In genomic region chr7:127799738-127800137, GRCm38 (mm10) we compare ENCODE assay signal across 15 mouse cellular contexts. TPM values are rescaled to one million over a fixed set of nuclear protein-coding genes. Genes with fewer than 3 reads are reported as not detected.
DNase-seq lines count a peak whose midpoint lies in the region; ATAC-seq lines count a peak whose summit lies in the region.
"Had no signal": no experiment of that assay in that cellular context is flagged by ENCODE, and none has a peak within 500 bp of the region (broad histone marks: within the 10 kb centered on the region; RNA-seq: fewer than 3 reads in every experiment).

No protein-coding gene starts in this region.

- peak overlapping the region; percentile 23; the same call in 1 of the 2 replicates for H3K27ac ChIP-seq in hindbrain, embryonic 16.5 days (ENCODE audit: low read depth, low read length)
- no peak overlapping the region for H3K27ac ChIP-seq in hindbrain, embryonic 10.5 days
- no peak overlapping the region for H3K27ac ChIP-seq in midbrain, embryonic 11.5 days (ENCODE audit: low read depth, low read length)
- H3K27ac ChIP-seq in midbrain, embryonic 15.5 days, result no peak overlapping the region
- H3K27ac ChIP-seq in limb, embryonic 13.5 days, result peak overlapping the region; percentile 10; the same call in 1 of the 2 replicates
- H3K27ac ChIP-seq: liver, embryonic 14.5 days had no signal

- peaks cover 6% of the 10 kb centered on the region; the same call in 1 of the 2 replicates for H3K4me1 ChIP-seq in hindbrain, embryonic 16.5 days (ENCODE audit: control insufficient read depth, insufficient read depth, low read depth, low read length)
- H3K4me1 ChIP-seq in hindbrain, embryonic 10.5 days (replicated peaks), result 0 out of 2 replicates have a peak, but pooled peaks cover 11% of the 10 kb centered on the region
- H3K4me1 ChIP-seq in midbrain, embryonic 11.5 days (ENCODE audit: control insufficient read depth, insufficient read depth, low read length), result peaks cover 4% of the 10 kb centered on the region
- H3K4me1 ChIP-seq in midbrain, embryonic 15.5 days, result peaks cover 9% of the 10 kb centered on the region
- H3K4me1 ChIP-seq in limb, embryonic 13.5 days, result peaks cover 16% of the 10 kb centered on the region; the same call in 1 of the 2 replicates

- no peaks in the 10 kb centered on the region for H3K27me3 ChIP-seq in hindbrain, embryonic 16.5 days (replicated peaks; ENCODE audit: control insufficient read depth, insufficient read depth, low read length)
- no peaks in the 10 kb centered on the region for H3K27me3 ChIP-seq in hindbrain, embryonic 10.5 days (ENCODE audit: insufficient read depth, poor library complexity, severe bottlenecking)
- H3K27me3 ChIP-seq in midbrain, embryonic 11.5 days (ENCODE audit: control insufficient read depth, insufficient read depth, low read length), result no peaks in the 10 kb centered on the region
- H3K27me3 ChIP-seq in midbrain, embryonic 15.5 days (replicated peaks), result no peaks in the 10 kb centered on the region
- no peaks in the 10 kb centered on the region for H3K27me3 ChIP-seq in limb, embryonic 13.5 days
- H3K27me3 ChIP-seq: neural tube, embryonic 13.5 days; Patski had no signal

- peak; percentile 77 for DNase-seq in cerebellum, adult 9-11 months
- no peak for DNase-seq in cerebellum, adult 8-10 months
- DNase-seq in hindbrain, embryonic 10.5 days (ENCODE audit: low spot score), result no peak
- peak; percentile 70 for DNase-seq in midbrain, embryonic 11.5 days (ENCODE audit: low spot score, missing footprints)
- DNase-seq in lung, postnatal 10 days, result no peak

- H3K4me3 ChIP-seq in hindbrain, embryonic 16.5 days (ENCODE audit: low read length), result no peak overlapping the region
- H3K4me3 ChIP-seq in hindbrain, embryonic 10.5 days, result no peak overlapping the region
- H3K4me3 ChIP-seq in midbrain, embryonic 11.5 days (ENCODE audit: low read depth, low read length), result no peak overlapping the region
- no peak overlapping the region for H3K4me3 ChIP-seq in midbrain, embryonic 15.5 days
- H3K4me3 ChIP-seq in limb, embryonic 13.5 days, result no peak overlapping the region

- H3K36me3 ChIP-seq in hindbrain, embryonic 16.5 days (ENCODE audit: control insufficient read depth, insufficient read depth, low read length), result peaks cover 47% of the 10 kb centered on the region
- H3K36me3 ChIP-seq in hindbrain, embryonic 10.5 days, result peaks cover 94% of the 10 kb centered on the region
- peaks cover 28% of the 10 kb centered on the region for H3K36me3 ChIP-seq in midbrain, embryonic 11.5 days (ENCODE audit: control insufficient read depth, insufficient read depth, low read length)
- peaks cover 47% of the 10 kb centered on the region for H3K36me3 ChIP-seq in midbrain, embryonic 15.5 days (replicated peaks)
- peaks cover 90% of the 10 kb centered on the region for H3K36me3 ChIP-seq in limb, embryonic 13.5 days

- H3K9ac ChIP-seq in hindbrain, embryonic 16.5 days (ENCODE audit: low read depth, low read length), result no peak overlapping the region
- no peak overlapping the region for H3K9ac ChIP-seq in midbrain, embryonic 11.5 days (ENCODE audit: low read length)
- no peak overlapping the region for H3K9ac ChIP-seq in midbrain, embryonic 15.5 days
- no peak overlapping the region for H3K9ac ChIP-seq in limb, embryonic 13.5 days

- H3K4me2 ChIP-seq in hindbrain, embryonic 16.5 days (ENCODE audit: low read length), result no peak overlapping the region
- no peak overlapping the region for H3K4me2 ChIP-seq in midbrain, embryonic 11.5 days
- H3K4me2 ChIP-seq in midbrain, embryonic 15.5 days, result no peak overlapping the region
- no peak overlapping the region for H3K4me2 ChIP-seq in limb, embryonic 13.5 days (replicated peaks)

- H3K9me3 ChIP-seq in hindbrain, embryonic 16.5 days (ENCODE audit: control insufficient read depth, low read length), result no peaks in the 10 kb centered on the region
- no peaks in the 10 kb centered on the region for H3K9me3 ChIP-seq in hindbrain, embryonic 10.5 days
- no peaks in the 10 kb centered on the region for H3K9me3 ChIP-seq in midbrain, embryonic 11.5 days (ENCODE audit: control insufficient read depth, low read length)
- H3K9me3 ChIP-seq in midbrain, embryonic 15.5 days, result no peaks in the 10 kb centered on the region
- no peaks in the 10 kb centered on the region for H3K9me3 ChIP-seq in limb, embryonic 13.5 days
- H3K9me3 ChIP-seq: forebrain, embryonic 10.5 days; neural tube, embryonic 13.5 days had no signal

- ATAC-seq in hindbrain, embryonic 16.5 days, result no peak
- ATAC-seq in midbrain, embryonic 11.5 days (ENCODE audit: low FRiP score), result peak; percentile 28; the same call in 1 of the 2 replicates
- no peak for ATAC-seq in midbrain, embryonic 15.5 days (replicated peaks)
- no peak for ATAC-seq in limb, embryonic 13.5 days (ENCODE audit: low FRiP score, low read depth)

- WGBS in hindbrain, embryonic 16.5 days, result 88% methylated on average over 1 of the region's 1 CpGs
- WGBS in hindbrain, embryonic 10.5 days, result 96% methylated on average over 1 of the region's 1 CpGs
- 95% methylated on average over 1 of the region's 1 CpGs for WGBS in midbrain, embryonic 11.5 days
- 94% methylated on average over 1 of the region's 1 CpGs for WGBS in midbrain, embryonic 15.5 days
- WGBS in limb, embryonic 13.5 days, result 87% methylated on average over 1 of the region's 1 CpGs

RNA-seq across cellular contexts. Expression of gene Hsd3b7, which starts 0.7 kb away (rescaled TPM):
- polyA plus RNA-seq in hindbrain, embryonic 16.5 days (2015; fragmentation: Nextera tagmentation; extraction: Ambion mirVana), result 11.9 and 12.1 TPM in 2 replicates
- 7.4 and 7.8 TPM in 2 replicates for polyA plus RNA-seq in hindbrain, embryonic 10.5 days (2016; fragmentation: Nextera tagmentation; extraction: Ambion mirVana)
- 7.9 and 8.2 TPM in 2 replicates for polyA plus RNA-seq in midbrain, embryonic 11.5 days (2014; fragmentation: Nextera tagmentation; extraction: Ambion mirVana)
- 8.9 and 10.2 TPM in 2 replicates for polyA plus RNA-seq in midbrain, embryonic 15.5 days (2015; fragmentation: Nextera tagmentation; extraction: Ambion mirVana)
- 11.2 and 11.3 TPM in 2 replicates for polyA plus RNA-seq in limb, embryonic 13.5 days (2015; fragmentation: Nextera tagmentation; extraction: Ambion mirVana)

RNA-seq across cellular contexts. Expression of gene Gm49388, which starts 14.3 kb away (rescaled TPM):
- not detected in 2 replicates for polyA plus RNA-seq in hindbrain, embryonic 16.5 days (2015; fragmentation: Nextera tagmentation; extraction: Ambion mirVana)
- polyA plus RNA-seq in hindbrain, embryonic 10.5 days (2016; fragmentation: Nextera tagmentation; extraction: Ambion mirVana), result not detected in 2 replicates
- polyA plus RNA-seq in midbrain, embryonic 11.5 days (2014; fragmentation: Nextera tagmentation; extraction: Ambion mirVana), result not detected in 2 replicates
- not detected in 2 replicates for polyA plus RNA-seq in midbrain, embryonic 15.5 days (2015; fragmentation: Nextera tagmentation; extraction: Ambion mirVana)
- polyA plus RNA-seq in limb, embryonic 13.5 days (2015; fragmentation: Nextera tagmentation; extraction: Ambion mirVana), result not detected in 2 replicates
- polyA plus RNA-seq: embryonic facial prominence, embryonic 14.5 days; forebrain, embryonic 10.5 days; heart, postnatal 0 days; neural tube, embryonic 13.5 days; thymus, postnatal 0 days had no signal

RNA-seq across cellular contexts. Expression of gene Setd1a, which starts 23.3 kb away (rescaled TPM):
- polyA plus RNA-seq in hindbrain, embryonic 16.5 days (2015; fragmentation: Nextera tagmentation; extraction: Ambion mirVana), result 12.8 and 14.6 TPM in 2 replicates
- 16.5 and 18.7 TPM in 2 replicates for polyA plus RNA-seq in hindbrain, embryonic 10.5 days (2016; fragmentation: Nextera tagmentation; extraction: Ambion mirVana)
- polyA plus RNA-seq in midbrain, embryonic 11.5 days (2014; fragmentation: Nextera tagmentation; extraction: Ambion mirVana), result 19.0 and 22.1 TPM in 2 replicates
- 21.5 and 21.6 TPM in 2 replicates for polyA plus RNA-seq in midbrain, embryonic 15.5 days (2015; fragmentation: Nextera tagmentation; extraction: Ambion mirVana)
- polyA plus RNA-seq in limb, embryonic 13.5 days (2015; fragmentation: Nextera tagmentation; extraction: Ambion mirVana), result 28.1 and 30.8 TPM in 2 replicates

RNA-seq across cellular contexts. Expression of gene Stx4a, which starts 24.4 kb away (rescaled TPM):
- 21.6 and 22.0 TPM in 2 replicates for polyA plus RNA-seq in hindbrain, embryonic 16.5 days (2015; fragmentation: Nextera tagmentation; extraction: Ambion mirVana)
- 15.2 and 21.6 TPM in 2 replicates for polyA plus RNA-seq in hindbrain, embryonic 10.5 days (2016; fragmentation: Nextera tagmentation; extraction: Ambion mirVana)
- polyA plus RNA-seq in midbrain, embryonic 11.5 days (2014; fragmentation: Nextera tagmentation; extraction: Ambion mirVana), result 10.1 and 12.2 TPM in 2 replicates
- polyA plus RNA-seq in midbrain, embryonic 15.5 days (2015; fragmentation: Nextera tagmentation; extraction: Ambion mirVana), result 19.5 and 21.8 TPM in 2 replicates
- polyA plus RNA-seq in limb, embryonic 13.5 days (2015; fragmentation: Nextera tagmentation; extraction: Ambion mirVana), result 53.2 and 55.6 TPM in 2 replicates

RNA-seq across cellular contexts. Expression of gene Stx1b, which starts 24.6 kb away (rescaled TPM):
- 76.8 and 84.4 TPM in 2 replicates for polyA plus RNA-seq in hindbrain, embryonic 16.5 days (2015; fragmentation: Nextera tagmentation; extraction: Ambion mirVana)
- polyA plus RNA-seq in hindbrain, embryonic 10.5 days (2016; fragmentation: Nextera tagmentation; extraction: Ambion mirVana), result 5.0 and 8.5 TPM in 2 replicates
- 6.9 and 8.4 TPM in 2 replicates for polyA plus RNA-seq in midbrain, embryonic 11.5 days (2014; fragmentation: Nextera tagmentation; extraction: Ambion mirVana)
- polyA plus RNA-seq in midbrain, embryonic 15.5 days (2015; fragmentation: Nextera tagmentation; extraction: Ambion mirVana), result 70.0 and 72.9 TPM in 2 replicates
- polyA plus RNA-seq in limb, embryonic 13.5 days (2015; fragmentation: Nextera tagmentation; extraction: Ambion mirVana), result 7.7 and 8.1 TPM in 2 replicates

Comparison
In these comparisons a context has a peak if more than half of its experiments do, and no peak if none do; other contexts are left out.
1. DNase-seq: peak in cerebellum, adult 9-11 months (single experiment) and midbrain, embryonic 11.5 days (single experiment); none in cerebellum, adult 8-10 months (single experiment), hindbrain, embryonic 10.5 days (single experiment) and lung, postnatal 10 days (single experiment).
2. H3K27ac ChIP-seq: peak in hindbrain, embryonic 16.5 days (single experiment) and limb, embryonic 13.5 days (single experiment); none in hindbrain, embryonic 10.5 days (single experiment), midbrain, embryonic 11.5 days (single experiment) and midbrain, embryonic 15.5 days (single experiment).